Mouse (Mus musculus): ENCODE data around the gene Csad.

Gene Csad

DNA sequence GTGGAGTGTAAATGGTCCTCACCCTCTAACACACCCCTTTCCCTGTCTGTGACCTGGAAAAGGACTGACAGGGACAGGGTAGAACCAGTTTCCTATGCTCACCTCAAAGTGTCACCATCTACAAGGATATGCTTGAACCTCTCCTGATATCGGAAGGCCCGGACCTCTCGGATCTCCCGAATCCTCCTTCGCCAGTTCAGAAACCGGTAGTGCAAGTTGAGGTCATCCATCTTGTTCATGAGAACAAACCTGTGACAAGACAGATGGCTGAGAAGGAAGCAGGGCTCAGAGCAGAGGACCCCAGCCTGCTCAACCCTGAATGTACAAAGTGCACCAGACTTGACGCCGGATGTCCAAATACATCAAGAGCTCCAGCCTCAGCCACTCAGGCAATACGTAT, 71.2 kb downstream of the Csad start:
- DNase-seq (ENCODE audit: low read depth, low spot score) = no peak

Measured in forelimb bud, embryonic 11.5 days (tissue).